23 mouse cellular contexts compared by ENCODE assay signal in genomic region chr5:146373238-146373637, GRCm38 (mm10). TPM values are rescaled to one million over a fixed set of nuclear protein-coding genes. Genes with fewer than 3 reads are reported as not detected.
DNase-seq lines count a peak whose midpoint lies in the region; ATAC-seq and TF ChIP-seq lines count a peak whose summit lies in the region.
"Had no signal": no experiment of that assay in that cellular context is flagged by ENCODE, and none has a peak within 500 bp of the region (broad histone marks: within the 10 kb centered on the region; RNA-seq: fewer than 3 reads in every experiment).

No protein-coding gene starts in this region.

- no peak overlapping the region for H3K9ac ChIP-seq in forebrain, embryonic 16.5 days (replicated peaks; ENCODE audit: low read depth, low read length)
- H3K9ac ChIP-seq: heart, embryonic 12.5 days; heart, embryonic 15.5 days; hindbrain, embryonic 15.5 days had no signal

- no peak for TF ChIP-seq CTCF in brain, embryonic 14.5 days (IDR thresholded peaks at IDR 0.05; ENCODE audit: borderline replicate concordance, extremely low read depth, insufficient read depth, insufficient read length)

- H3K27me3 ChIP-seq in forebrain, embryonic 16.5 days (replicated peaks; ENCODE audit: control insufficient read depth, insufficient read depth, low read length), result no peaks in the 10 kb centered on the region
- H3K27me3 ChIP-seq: heart, embryonic 12.5 days; heart, embryonic 15.5 days; hindbrain, embryonic 15.5 days had no signal

- 0 out of 2 replicates have a peak, but pooled peaks cover 3% of the 10 kb centered on the region for H3K4me1 ChIP-seq in forebrain, embryonic 16.5 days (replicated peaks; ENCODE audit: control insufficient read depth, insufficient read depth, low read length)
- H3K4me1 ChIP-seq: heart, embryonic 12.5 days; heart, embryonic 15.5 days; hindbrain, embryonic 15.5 days had no signal

- intact Hi-C loops in left cerebral cortex, postnatal 4 days (cut with DNase I), result no loop called here

- ATAC-seq in forebrain, embryonic 16.5 days, result peak; percentile 63
- ATAC-seq: activated CD4-positive, CD25-positive, alpha-beta regulatory T cell, adult 4 months; CD4-positive, CD25-positive, alpha-beta regulatory T cell, adult 4 months; intestine, postnatal 0 days had no signal

- H3K4me3 ChIP-seq in forebrain, embryonic 16.5 days (replicated peaks; ENCODE audit: low read length), result no peak overlapping the region
- H3K4me3 ChIP-seq: heart, embryonic 12.5 days; heart, embryonic 15.5 days; hindbrain, embryonic 15.5 days had no signal

- H3K36me3 ChIP-seq in forebrain, embryonic 16.5 days (ENCODE audit: control insufficient read depth, insufficient read depth), result no peaks in the 10 kb centered on the region
- H3K36me3 ChIP-seq: heart, embryonic 12.5 days; heart, embryonic 15.5 days; hindbrain, embryonic 15.5 days had no signal

- no peaks in the 10 kb centered on the region for H3K9me3 ChIP-seq in forebrain, embryonic 16.5 days (ENCODE audit: control insufficient read depth, low read length)
- H3K9me3 ChIP-seq: heart, embryonic 15.5 days; hindbrain, embryonic 15.5 days had no signal

- no peak for TF ChIP-seq POLR2A in brain, embryonic 14.5 days (IDR thresholded peaks at IDR 0.05; ENCODE audit: borderline replicate concordance, extremely low read depth, insufficient read depth, insufficient read length, poor library complexity, severe bottlenecking)

- H3K27ac ChIP-seq in forebrain, embryonic 16.5 days (ENCODE audit: low read length), result no peak overlapping the region
- H3K27ac ChIP-seq: heart, embryonic 15.5 days; hindbrain, embryonic 15.5 days had no signal

- 58% methylated on average over 11 of the region's 11 CpGs for WGBS in forebrain, embryonic 16.5 days

- peak; percentile 31 for DNase-seq in left cerebral cortex, postnatal 4 days
- DNase-seq in left cerebral cortex, adult 18-20 months (ENCODE audit: low spot score in 2 of 2), result no peak
- peak; percentile 66 for DNase-seq in R1 (ENCODE audit: low read depth, low spot score)
- peak; percentile 42 for DNase-seq in brain, embryonic 14.5 days (ENCODE audit: low read depth)
- no peak for DNase-seq in layer of hippocampus, adult 18-20 months (ENCODE audit: low spot score in 2 of 2)
- DNase-seq in spleen, adult 12 weeks (ENCODE audit: low spot score), result no peak
- DNase-seq: adrenal gland, adult 8-10 months; adrenal gland, postnatal 25 days; cerebellum, adult 18-20 months; cerebellum, adult 9-10 months; gastrocnemius, postnatal 25 days; heart, adult 18-20 months; heart, postnatal 10 days; heart, postnatal 4 days had no signal

- no peak overlapping the region for H3K4me2 ChIP-seq in forebrain, embryonic 16.5 days (ENCODE audit: low read length)
- H3K4me2 ChIP-seq: heart, embryonic 12.5 days; heart, embryonic 15.5 days; hindbrain, embryonic 15.5 days had no signal

RNA-seq across cellular contexts. Expression of gene Wasf3, which starts 11.5 kb away (rescaled TPM):
- total RNA-seq in left cerebral cortex, postnatal 4 days (2021), result 10 to 100 TPM; 64.9 to 66.0 TPM
- 10 to 100 TPM; 87.4 to 91.9 TPM for total RNA-seq in left cerebral cortex, adult 18-20 months (2021)
- polyA plus RNA-seq in brain, embryonic 14.5 days (2012; rRNA removed), result 19.8 and 35.7 TPM in 2 replicates
- polyA plus RNA-seq in forebrain, embryonic 16.5 days (2015; fragmentation: Nextera tagmentation; extraction: Ambion mirVana), result 12.8 and 15.1 TPM in 2 replicates
- 100 to 1,000 TPM; 104 to 106 TPM for total RNA-seq in layer of hippocampus, adult 18-20 months (2021)
- total RNA-seq: MEL had no signal
- polyA plus RNA-seq: activated CD4-positive, CD25-positive, alpha-beta regulatory T cell, adult 4 months; C2C12; CD4-positive, CD25-positive, alpha-beta regulatory T cell, adult 4 months had no signal

Comparison
In these comparisons a context has a peak if more than half of its experiments do, and no peak if none do; other contexts are left out.
1. DNase-seq: peak in left cerebral cortex, postnatal 4 days (single experiment), R1 (single experiment) and brain, embryonic 14.5 days (single experiment); none in left cerebral cortex, adult 18-20 months (0 of 2), layer of hippocampus, adult 18-20 months (0 of 2) and spleen, adult 12 weeks (single experiment).